Mouse (Mus musculus) midbrain, embryonic 12.5 days (tissue): ENCODE measurements at regions not wholly inside any gene's neighbourhood (a gene's known extent, or its start where the extent isn't known, plus 50 kb on each side); places are given as distances from the start of the nearest gene placed in this dataset.

ENCODE experiments used
- ATAC-seq: fragments of 200-750 bp; cut with Nextera tagmentation; 2 replicates; pipeline ENCODE4 v1.8.0; 2017; ENCODE audit warnings: low read depth, moderate TSS enrichment, moderate library complexity; ENCODE audit not compliant: low FRiP score
- H3K27ac ChIP-seq: fragments of 300-500 bp; sonication (generic); replicated peaks from 2 replicates; pipeline ENCODE4 v1.5.1; 2016; ENCODE audit warnings: mild to moderate bottlenecking
- H3K27me3 ChIP-seq: fragments of 300-500 bp; sonication (generic); 2 replicates; pipeline ENCODE4 v1.6.1; 2016; ENCODE audit warnings: mild to moderate bottlenecking
- H3K36me3 ChIP-seq: fragments of 300-500 bp; sonication (generic); 2 replicates; pipeline ENCODE4 v1.6.1; 2016
- H3K4me1 ChIP-seq: fragments of 300-500 bp; sonication (generic); 2 replicates; pipeline ENCODE4 v1.6.1; 2016
- H3K4me2 ChIP-seq: fragments of 300-500 bp; sonication (generic); replicated peaks from 2 replicates; pipeline ENCODE4 v1.6.1; 2016; ENCODE audit warnings: mild to moderate bottlenecking, moderate library complexity
- H3K4me3 ChIP-seq: fragments of 300-500 bp; sonication (generic); 2 replicates; pipeline ENCODE4 v1.5.1; 2016; ENCODE audit warnings: mild to moderate bottlenecking
- H3K9ac ChIP-seq: fragments of 300-500 bp; sonication (generic); replicated peaks from 2 replicates; pipeline ENCODE4 v1.6.1; 2016; ENCODE audit warnings: mild to moderate bottlenecking, moderate library complexity
- H3K9me3 ChIP-seq: fragments of 300-500 bp; sonication (generic); 2 replicates; pipeline ENCODE4 v1.6.1; 2016; ENCODE audit warnings: mild to moderate bottlenecking
- WGBS: fragments of 180-500 bp; shearing (Covaris S2); methylation state at CpG from one replicate; pipeline ENCODE4 v1.1.7; 2016; 5-methylcytosine and 5-hydroxymethylcytosine counted together

DNA sequence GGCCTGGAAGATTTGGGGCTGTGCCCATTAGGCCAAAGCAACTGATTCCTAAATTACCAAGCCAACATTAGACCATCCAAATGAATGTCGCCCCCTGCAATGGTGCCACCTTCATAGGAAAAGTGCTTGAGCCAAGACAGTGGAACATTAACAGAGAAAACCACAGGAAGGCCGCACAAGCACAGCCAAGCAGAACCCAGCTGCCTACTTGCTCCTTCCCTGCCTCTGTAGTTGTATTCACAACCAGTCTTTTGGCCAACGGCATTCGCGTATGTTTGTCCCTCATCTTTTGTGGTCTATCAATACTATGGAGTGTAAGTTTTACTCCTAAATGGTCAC is 319.2 kb downstream of the Nr2f2 start:
- no peak for ATAC-seq
- no peaks in the 10 kb centered on the region for H3K9me3 ChIP-seq
- H3K4me3 ChIP-seq: no peak overlapping the region
- H3K27me3 ChIP-seq: 0 out of 2 replicates have a peak, but pooled peaks cover 3% of the 10 kb centered on the region
- peaks cover 4% of the 10 kb centered on the region; the same call in 1 of the 2 replicates for H3K4me1 ChIP-seq
- WGBS: 93% methylated on average over 5 of the region's 5 CpGs
- no peak overlapping the region for H3K4me2 ChIP-seq
- H3K36me3 ChIP-seq: no peaks in the 10 kb centered on the region
- H3K9ac ChIP-seq: no peak overlapping the region
- H3K27ac ChIP-seq: no peak overlapping the region

DNA sequence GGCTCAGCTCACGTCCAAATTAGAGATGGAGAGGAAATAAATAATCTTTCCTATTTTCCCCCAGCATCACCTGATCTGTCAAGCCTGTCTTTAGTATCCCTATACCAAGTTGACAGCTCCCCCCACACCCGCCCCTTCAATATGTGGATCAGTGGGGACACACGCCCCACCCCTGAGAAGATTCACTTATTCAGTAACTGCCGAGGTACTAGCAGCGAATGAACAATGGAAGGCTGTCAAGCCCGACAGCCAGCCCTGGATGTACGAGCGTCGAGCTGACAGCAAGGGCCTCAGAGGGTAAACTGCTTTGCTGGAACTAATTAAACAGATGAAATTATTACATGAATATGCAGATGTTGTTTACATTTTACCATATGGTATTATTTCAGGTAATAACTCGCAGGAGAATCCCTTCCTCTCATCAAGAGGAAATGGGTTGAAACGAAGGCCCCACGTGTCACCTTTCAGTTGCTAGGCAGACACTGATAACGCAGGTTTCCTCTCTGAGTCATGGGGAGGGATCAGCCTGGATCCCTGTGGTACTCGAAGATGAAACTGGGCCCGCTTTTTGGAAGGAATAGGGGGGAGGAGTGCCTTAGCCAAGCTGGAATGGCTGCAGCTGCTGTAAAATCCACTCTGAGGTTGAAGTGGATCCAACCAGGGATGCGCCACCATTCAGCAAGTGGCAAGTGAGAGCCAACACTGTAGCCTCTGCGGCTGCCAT is 319.7 kb downstream of the Nr2f2 start:
- Histone ChIP-seq H3K27me3 (0 out of 2 replicates have a peak, but pooled peaks cover 3% of the 10 kb centered on the region), H3K4me2 (no peak overlapping the region), H3K4me3 (no peak overlapping the region), H3K9ac (no peak overlapping the region), H3K36me3 (no peaks in the 10 kb centered on the region), H3K27ac (no peak overlapping the region), H3K4me1 (peaks cover 4% of the 10 kb centered on the region; the same call in 1 of the 2 replicates), H3K9me3 (no peaks in the 10 kb centered on the region)
- 52% methylated on average over 17 of the region's 17 CpGs for WGBS
- ATAC-seq: no peak

GRCm38 (mm10) chr7:70037011-70037410 is 329.5 kb downstream of the Nr2f2 start:
- H3K9ac ChIP-seq: no peak overlapping the region

DNA sequence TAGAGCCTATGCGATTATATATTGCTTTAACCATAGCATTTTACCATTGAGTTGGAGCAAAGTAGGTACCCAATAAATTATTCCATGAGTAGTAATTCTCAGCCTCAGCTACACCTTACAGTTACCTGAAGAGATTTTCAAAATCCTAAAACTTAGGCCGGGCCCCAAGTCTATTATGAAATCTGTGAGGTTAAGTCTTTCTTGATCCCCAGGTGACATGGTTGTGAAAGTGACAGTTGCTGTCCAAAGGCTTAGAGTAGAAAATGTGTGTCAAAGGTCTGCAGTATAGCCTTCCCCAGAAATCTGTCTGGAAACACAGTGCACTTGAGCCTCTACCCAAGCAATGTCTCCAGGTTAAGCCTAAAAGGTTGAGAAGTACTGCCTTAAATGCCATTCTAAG is 333.7 kb downstream of the Nr2f2 start:
- Histone ChIP-seq H3K27ac (no peak overlapping the region), H3K4me2 (no peak overlapping the region), H3K36me3 (no peaks in the 10 kb centered on the region), H3K4me1 (no peaks in the 10 kb centered on the region), H3K4me3 (no peak overlapping the region), H3K27me3 (no peaks in the 10 kb centered on the region), H3K9ac (no peak overlapping the region), H3K9me3 (no peaks in the 10 kb centered on the region)
- ATAC-seq: no peak
- WGBS: 92% methylated on average over 2 of the region's 2 CpGs

More at GRCm38 (mm10) chr7:70037011-70037410, 329.5 kb downstream of the Nr2f2 start:
- Histone ChIP-seq H3K4me3 (no peak overlapping the region), H3K4me1 (no peaks in the 10 kb centered on the region), H3K36me3 (no peaks in the 10 kb centered on the region), H3K9me3 (no peaks in the 10 kb centered on the region), H3K27me3 (no peaks in the 10 kb centered on the region), H3K4me2 (no peak overlapping the region), H3K27ac (no peak overlapping the region)
- 93% methylated on average over 1 of the region's 1 CpGs for WGBS
- ATAC-seq: no peak

- Histone ChIP-seq H3K36me3 (no peaks in the 10 kb centered on the region), H3K27me3 (no peaks in the 10 kb centered on the region), H3K4me3 (no peak overlapping the region), H3K27ac (no peak overlapping the region), H3K9me3 (no peaks in the 10 kb centered on the region), H3K4me1 (no peaks in the 10 kb centered on the region), H3K9ac (no peak overlapping the region), H3K4me2 (no peak overlapping the region)
- WGBS: 61% methylated on average over 2 of the region's 2 CpGs
- no peak for ATAC-seq
Observed at GRCm38 (mm10) chr7:70029311-70029710, 337.2 kb downstream of the Nr2f2 start.

DNA sequence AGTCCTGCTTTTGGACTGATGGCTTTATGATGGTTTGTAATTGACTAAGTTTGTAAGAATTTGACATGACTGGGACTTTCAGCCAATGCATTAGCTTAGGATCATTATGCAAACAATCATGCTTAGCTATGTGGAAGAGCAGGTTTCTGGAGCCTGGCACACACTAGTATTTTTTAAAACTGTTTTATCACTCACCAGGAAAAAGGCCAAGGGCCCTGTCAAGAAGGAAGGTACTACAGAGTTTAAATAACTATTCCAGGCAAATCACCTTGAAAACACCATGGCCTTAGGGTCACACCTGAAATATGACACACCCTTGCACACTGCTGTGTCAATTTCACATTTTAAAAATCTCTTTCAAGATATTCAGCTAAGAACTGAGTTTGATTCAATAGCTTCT is 341.0 kb downstream of the Nr2f2 start:
- no peak for ATAC-seq
- Histone ChIP-seq H3K27me3 (no peaks in the 10 kb centered on the region), H3K9ac (no peak overlapping the region)

GRCm38 (mm10) chr7:70016611-70017010 is 349.9 kb downstream of the Nr2f2 start:
- H3K4me1 ChIP-seq: no peaks in the 10 kb centered on the region
- no peak overlapping the region for H3K4me3 ChIP-seq
- H3K9ac ChIP-seq: no peak overlapping the region
- H3K4me2 ChIP-seq: no peak overlapping the region
- no peak for ATAC-seq
- H3K27me3 ChIP-seq: no peaks in the 10 kb centered on the region
- H3K36me3 ChIP-seq: no peaks in the 10 kb centered on the region
- H3K27ac ChIP-seq: no peak overlapping the region
- no peaks in the 10 kb centered on the region for H3K9me3 ChIP-seq

More for the DNA sequence above, 341.0 kb downstream of the Nr2f2 start:
- H3K9me3 ChIP-seq: no peaks in the 10 kb centered on the region
- no peak overlapping the region for H3K27ac ChIP-seq
- H3K4me1 ChIP-seq: no peaks in the 10 kb centered on the region
- no peak overlapping the region for H3K4me3 ChIP-seq
- H3K36me3 ChIP-seq: no peaks in the 10 kb centered on the region
- no peak overlapping the region for H3K4me2 ChIP-seq

DNA sequence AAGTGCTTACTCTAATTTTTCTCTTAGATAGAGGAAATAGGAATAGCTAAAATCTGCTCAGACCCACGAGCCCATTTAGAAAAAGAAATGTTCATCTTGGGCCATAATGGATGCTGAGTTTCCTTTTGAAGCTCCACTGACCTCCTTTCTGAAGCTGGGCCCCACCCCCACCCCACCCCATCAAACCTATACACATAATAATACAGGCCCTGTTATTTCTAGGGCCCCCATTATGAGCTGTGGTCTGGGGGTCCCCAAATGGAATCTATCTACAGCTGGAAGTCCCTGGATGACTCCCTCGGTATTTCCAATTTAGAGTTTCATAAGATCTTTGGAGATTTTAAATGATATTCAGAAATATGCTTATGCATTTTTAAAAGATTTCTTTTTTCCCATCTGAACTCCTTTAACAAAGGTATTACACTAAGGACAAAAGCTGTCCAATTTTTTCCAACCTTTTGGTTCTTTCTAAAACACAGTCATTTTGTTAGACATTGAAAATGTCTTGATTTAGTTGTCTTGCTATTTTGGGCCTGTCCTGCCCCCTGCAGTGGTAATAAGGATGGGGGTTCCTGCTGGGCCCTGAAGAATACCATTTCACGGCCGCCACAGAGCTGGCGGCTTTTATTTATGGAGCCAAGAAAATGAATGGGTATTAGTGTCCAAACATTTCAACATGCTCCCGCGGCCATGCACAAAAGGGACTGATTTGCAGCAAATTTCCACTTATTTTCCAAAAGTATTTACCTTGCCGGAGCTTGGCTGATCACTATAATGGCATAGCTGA is 363.1 kb downstream of the Nr2f2 start:
- WGBS: 25% methylated on average over 8 of the region's 8 CpGs
- no peaks in the 10 kb centered on the region for H3K36me3 ChIP-seq
- H3K9me3 ChIP-seq: no peaks in the 10 kb centered on the region
- ATAC-seq: peak; percentile 52; the same call in 1 of the 2 replicates
- H3K4me2 ChIP-seq: no peak overlapping the region
- no peak overlapping the region for H3K9ac ChIP-seq
- no peak overlapping the region for H3K4me3 ChIP-seq
- peaks cover 29% of the 10 kb centered on the region for H3K27me3 ChIP-seq
- H3K27ac ChIP-seq: no peak overlapping the region
- 0 out of 2 replicates have a peak, but pooled peaks cover 9% of the 10 kb centered on the region for H3K4me1 ChIP-seq

DNA sequence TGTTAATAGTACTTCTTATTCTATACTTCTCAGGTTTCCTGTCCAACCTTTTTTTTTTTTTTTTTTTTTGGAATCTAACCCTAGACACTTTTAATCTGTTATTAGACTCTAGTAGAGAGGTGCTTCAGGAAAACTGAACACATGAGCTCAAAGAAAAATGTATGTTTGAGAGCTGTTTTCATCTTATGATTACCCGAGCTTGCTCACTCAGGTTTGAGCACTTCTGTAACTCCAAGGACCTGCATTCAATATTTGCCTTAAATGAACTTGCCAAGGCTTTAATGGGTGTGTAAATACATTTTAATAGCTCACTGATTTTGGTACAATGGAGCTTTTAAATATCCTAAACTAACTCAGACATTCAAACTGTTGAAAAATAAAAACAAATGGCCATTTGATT is 367.8 kb downstream of the Nr2f2 start:
- no peak overlapping the region for H3K4me2 ChIP-seq
- no peaks in the 10 kb centered on the region for H3K36me3 ChIP-seq
- peaks cover 37% of the 10 kb centered on the region for H3K27me3 ChIP-seq
- 67% methylated on average over 1 of the region's 1 CpGs for whole genome bisulfite sequencing
- no peak for ATAC-seq
- H3K9me3 ChIP-seq: no peaks in the 10 kb centered on the region
- H3K27ac ChIP-seq: no peak overlapping the region
- no peak overlapping the region for H3K4me3 ChIP-seq
- no peak overlapping the region for H3K9ac ChIP-seq
- H3K4me1 ChIP-seq: peaks cover 17% of the 10 kb centered on the region; the same call in 1 of the 2 replicates

GRCm38 (mm10) chr7:69994540-69995303 is 371.8 kb downstream of the Nr2f2 start:
- peaks cover 47% of the 10 kb centered on the region for H3K27me3 ChIP-seq
- 71% methylated on average over 6 of the region's 6 CpGs for WGBS
- no peaks in the 10 kb centered on the region for H3K36me3 ChIP-seq
- H3K27ac ChIP-seq: no peak overlapping the region
- H3K4me3 ChIP-seq: no peak overlapping the region
- no peak overlapping the region for H3K4me2 ChIP-seq
- peaks cover 28% of the 10 kb centered on the region for H3K4me1 ChIP-seq
- no peaks in the 10 kb centered on the region for H3K9me3 ChIP-seq
- no peak overlapping the region for H3K9ac ChIP-seq
- no peak for ATAC-seq

DNA sequence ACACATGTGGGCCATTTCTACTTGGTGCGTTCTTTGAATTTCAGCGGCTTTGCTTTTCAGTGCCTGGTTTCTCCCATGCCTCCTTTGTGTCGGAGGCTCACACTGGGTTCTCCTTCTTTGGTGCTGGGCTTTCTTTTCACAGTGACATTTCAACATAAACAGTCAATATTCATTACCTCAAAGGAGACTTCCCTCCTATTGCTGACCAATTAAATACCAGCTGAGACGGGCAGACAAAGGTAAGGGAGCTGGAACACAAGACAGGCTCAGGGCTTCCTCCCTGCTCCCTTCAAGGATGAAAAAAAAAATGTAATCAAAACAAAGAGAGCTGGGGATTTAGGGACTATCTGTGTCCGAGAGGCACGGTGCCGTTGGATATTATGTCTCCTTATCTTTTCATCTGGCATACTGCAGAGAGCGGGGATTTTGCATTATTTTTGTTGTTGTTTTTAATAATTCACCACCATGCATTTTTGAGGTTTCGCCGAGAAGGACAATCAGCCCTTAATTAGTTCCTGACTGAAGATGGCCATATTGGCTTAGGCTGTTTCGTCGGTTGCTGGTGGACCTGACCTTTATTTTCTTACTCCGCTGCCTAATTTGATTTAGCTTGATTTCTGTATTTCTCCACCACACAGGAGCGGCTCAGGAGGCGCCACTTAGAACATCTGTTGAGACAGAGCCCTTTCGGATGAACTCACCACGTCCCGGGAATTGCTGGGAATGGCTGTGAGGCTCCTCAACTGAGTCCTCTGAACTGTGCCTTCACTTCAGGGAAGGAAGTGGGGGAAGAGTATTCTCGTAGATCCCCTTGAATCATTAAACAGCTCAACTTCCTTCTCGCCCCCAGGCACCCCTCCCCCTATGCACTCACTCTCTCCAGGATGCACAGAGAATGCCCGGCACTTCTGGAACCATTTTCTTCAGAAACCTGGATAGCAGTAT is 373.9 kb downstream of the Nr2f2 start:
- WGBS: 3% methylated on average over 21 of the region's 21 CpGs

More for the DNA sequence above, 373.9 kb downstream of the Nr2f2 start:
- Histone ChIP-seq H3K9me3 (no peaks in the 10 kb centered on the region), H3K27me3 (peaks cover 48% of the 10 kb centered on the region), H3K9ac (peak overlapping the region; percentile 52; the same call in 1 of the 2 replicates), H3K4me3 (peak overlapping the region; percentile 32), H3K27ac (peak overlapping the region; percentile 76), H3K4me2 (peak overlapping the region; percentile 51), H3K4me1 (peaks cover 33% of the 10 kb centered on the region), H3K36me3 (no peaks in the 10 kb centered on the region)
- ATAC-seq: peak; percentile 52
